Mouse (Mus musculus): ENCODE measurements around the gene Gjb4. TPM values are rescaled to one million over a fixed set of nuclear protein-coding genes. Genes with fewer than 3 reads are reported as not detected.
A peak's percentile ranks its signal among the peaks of the same experiment; 100 is the strongest.

Gjb4 gene
- polyA plus RNA-seq, 1 experiment from 2014 or later, result 1.3 TPM

DNA sequence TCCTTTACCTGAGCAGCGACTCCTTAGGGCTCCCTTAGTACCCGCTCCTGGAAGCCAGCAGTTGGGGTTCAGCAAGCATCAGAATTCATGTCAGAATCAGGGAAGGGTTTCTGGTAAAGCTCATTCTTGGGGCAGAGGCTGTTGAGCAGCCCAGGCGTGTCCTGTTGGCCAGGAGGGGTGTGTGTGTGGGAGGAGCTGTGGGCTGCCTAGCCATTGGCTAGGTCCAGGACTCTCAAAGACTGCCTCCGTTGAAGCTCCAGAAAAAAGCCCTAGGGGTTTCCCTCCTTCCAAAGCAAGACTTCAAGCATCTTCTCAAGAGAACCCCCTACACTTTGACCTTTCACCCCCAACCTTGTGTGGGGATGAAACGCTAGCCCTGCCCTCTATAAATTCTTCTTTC lies 4.1 kb upstream of the Gjb4 start, which contains the start of gene Gjb5:
Gene Gjb5 (minus strand): TSS at position 164 of the 400 bp plus-strand sequence.
- Histone ChIP-seq H3K27me3 (ENCODE audit: control insufficient read depth, insufficient read depth, low read length) (no peaks in the 10 kb centered on the region), H3K9ac (ENCODE audit: low read depth, low read length) (no peak within 1 kb of the TSS), H3K9me3 (ENCODE audit: control insufficient read depth, low read length) (no peaks in the 10 kb centered on the region), H3K4me1 (ENCODE audit: control insufficient read depth, insufficient read depth, low read length) (peaks cover 15% of the 10 kb centered on the region), H3K4me3 (ENCODE audit: low read length) (peak within 1 kb of the TSS; percentile 1; the same call in 1 of the 2 replicates), H3K4me2 (replicated peaks; ENCODE audit: low read depth, low read length) (peak within 1 kb of the TSS; percentile 23; the same call in 1 of the 2 replicates), H3K27ac (ENCODE audit: low read depth, low read length) (no peak within 1 kb of the TSS), H3K36me3 (ENCODE audit: control insufficient read depth, insufficient read depth, low read length) (no peaks in the 10 kb centered on the region)
- peak; percentile 85 for ATAC-seq (ENCODE audit: low FRiP score, low TSS enrichment)
- WGBS, result 16% methylated on average over 5 of the region's 5 CpGs

GRCm38 (mm10) chr4:127354506-127355485 lies 915 bp upstream of the Gjb4 start:
- Histone ChIP-seq H3K27me3 (ENCODE audit: control insufficient read depth, insufficient read depth, low read length) (no peaks in the 10 kb centered on the region), H3K9ac (ENCODE audit: low read depth, low read length) (no peak overlapping the region), H3K4me2 (replicated peaks; ENCODE audit: low read depth, low read length) (no peak overlapping the region), H3K36me3 (ENCODE audit: control insufficient read depth, insufficient read depth, low read length) (no peaks in the 10 kb centered on the region), H3K9me3 (ENCODE audit: control insufficient read depth, low read length) (no peaks in the 10 kb centered on the region), H3K4me1 (ENCODE audit: control insufficient read depth, insufficient read depth, low read length) (peaks cover 15% of the 10 kb centered on the region), H3K4me3 (ENCODE audit: low read length) (no peak overlapping the region), H3K27ac (ENCODE audit: low read depth, low read length) (no peak overlapping the region)
- no peak for ATAC-seq (ENCODE audit: low FRiP score, low TSS enrichment)
- 37% methylated on average over 15 of the region's 15 CpGs for whole genome bisulfite sequencing

GRCm38 (mm10) chr4:127352594-127352993 lies 1.3 kb downstream of the Gjb4 start:
- no peak for ATAC-seq (ENCODE audit: low FRiP score, low TSS enrichment)
- Histone ChIP-seq H3K4me2 (replicated peaks; ENCODE audit: low read depth, low read length) (no peak overlapping the region), H3K36me3 (ENCODE audit: control insufficient read depth, insufficient read depth, low read length) (no peaks in the 10 kb centered on the region), H3K27ac (ENCODE audit: low read depth, low read length) (no peak overlapping the region), H3K9ac (ENCODE audit: low read depth, low read length) (no peak overlapping the region), H3K4me1 (ENCODE audit: control insufficient read depth, insufficient read depth, low read length) (peaks cover 5% of the 10 kb centered on the region; the same call in 1 of the 2 replicates), H3K9me3 (ENCODE audit: control insufficient read depth, low read length) (no peaks in the 10 kb centered on the region), H3K27me3 (ENCODE audit: control insufficient read depth, insufficient read depth, low read length) (no peaks in the 10 kb centered on the region), H3K4me3 (ENCODE audit: low read length) (no peak overlapping the region)
- 52% methylated on average over 1 of the region's 1 CpGs for WGBS

DNA sequence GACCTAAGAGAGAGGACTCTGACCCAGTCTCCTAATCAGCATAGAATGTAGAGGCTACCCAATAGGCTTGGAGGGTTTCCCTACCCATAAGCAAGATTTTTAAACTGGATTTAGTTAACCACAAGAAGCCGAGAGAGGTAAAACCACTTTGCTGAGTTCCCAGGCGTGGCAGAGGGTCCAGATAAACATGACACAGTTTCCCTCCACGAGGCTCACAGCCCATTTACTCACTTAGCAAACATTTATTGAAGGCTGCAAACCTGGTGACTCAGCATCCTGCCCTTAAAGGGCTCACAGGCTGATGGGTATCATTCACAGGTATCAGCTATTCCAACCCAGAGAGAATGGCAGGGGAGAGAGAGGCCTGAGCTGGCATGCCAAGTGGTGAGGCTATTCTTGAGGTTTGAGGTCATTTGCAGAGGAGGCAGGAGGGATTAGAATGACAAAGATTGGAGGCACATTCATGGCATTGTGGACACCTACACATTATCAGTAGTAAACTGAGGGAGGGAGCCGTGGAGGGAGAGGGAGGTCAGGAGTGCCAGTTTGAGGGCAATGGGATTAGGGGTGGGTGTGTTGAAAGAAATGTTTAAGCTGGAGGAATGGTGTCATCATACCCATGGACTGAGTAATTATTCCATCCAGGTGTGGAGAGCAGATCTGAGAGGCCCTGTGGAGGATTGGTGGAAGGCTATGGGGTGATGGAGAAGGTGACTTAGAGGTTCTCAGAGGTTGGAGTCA lies 4.2 kb downstream of the Gjb4 start:
- Histone ChIP-seq H3K27ac (ENCODE audit: low read depth, low read length) (no peak overlapping the region), H3K9me3 (ENCODE audit: control insufficient read depth, low read length) (no peaks in the 10 kb centered on the region), H3K9ac (ENCODE audit: low read depth, low read length) (no peak overlapping the region), H3K27me3 (ENCODE audit: control insufficient read depth, insufficient read depth, low read length) (no peaks in the 10 kb centered on the region), H3K36me3 (ENCODE audit: control insufficient read depth, insufficient read depth, low read length) (no peaks in the 10 kb centered on the region), H3K4me3 (ENCODE audit: low read length) (no peak overlapping the region), H3K4me1 (ENCODE audit: control insufficient read depth, insufficient read depth, low read length) (0 out of 2 replicates have a peak, but pooled peaks cover 3% of the 10 kb centered on the region), H3K4me2 (replicated peaks; ENCODE audit: low read depth, low read length) (no peak overlapping the region)
- 62% methylated on average over 4 of the region's 4 CpGs for WGBS
- no peak for ATAC-seq (ENCODE audit: low FRiP score, low TSS enrichment)

DNA sequence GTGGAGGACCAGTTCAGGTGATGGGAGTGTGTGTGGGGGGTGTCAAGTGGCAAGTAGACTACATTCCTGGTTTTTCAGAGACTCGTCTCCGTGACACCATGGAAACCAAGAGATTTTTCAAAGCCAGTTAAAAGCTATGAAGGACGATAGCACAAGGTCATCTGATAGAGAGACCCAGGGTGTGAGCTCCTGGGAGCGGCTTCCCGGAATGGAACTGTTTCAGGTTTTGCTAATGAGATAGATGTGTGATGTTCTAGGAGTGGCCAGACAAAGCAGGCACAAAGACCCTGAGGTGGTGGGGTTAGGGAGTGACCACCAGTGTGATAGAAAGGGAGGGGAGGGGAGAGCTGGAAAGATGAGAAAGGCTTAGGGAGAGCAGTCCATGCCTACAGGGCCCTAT lies 8.9 kb downstream of the Gjb4 start:
- Histone ChIP-seq H3K27me3 (ENCODE audit: control insufficient read depth, insufficient read depth, low read length) (no peaks in the 10 kb centered on the region), H3K4me3 (ENCODE audit: low read length) (no peak overlapping the region), H3K9ac (ENCODE audit: low read depth, low read length) (no peak overlapping the region), H3K4me2 (replicated peaks; ENCODE audit: low read depth, low read length) (no peak overlapping the region), H3K4me1 (ENCODE audit: control insufficient read depth, insufficient read depth, low read length) (no peaks in the 10 kb centered on the region), H3K27ac (ENCODE audit: low read depth, low read length) (no peak overlapping the region), H3K9me3 (ENCODE audit: control insufficient read depth, low read length) (no peaks in the 10 kb centered on the region), H3K36me3 (ENCODE audit: control insufficient read depth, insufficient read depth, low read length) (no peaks in the 10 kb centered on the region)
- WGBS, result 75% methylated on average over 5 of the region's 5 CpGs
- ATAC-seq (ENCODE audit: low FRiP score, low TSS enrichment), result no peak

GRCm38 (mm10) chr4:127341372-127341771 lies 12.5 kb downstream of the Gjb4 start:
- Histone ChIP-seq H3K9ac (ENCODE audit: low read depth, low read length) (no peak overlapping the region), H3K27me3 (ENCODE audit: control insufficient read depth, insufficient read depth, low read length) (no peaks in the 10 kb centered on the region), H3K4me1 (ENCODE audit: control insufficient read depth, insufficient read depth, low read length) (no peaks in the 10 kb centered on the region), H3K27ac (ENCODE audit: low read depth, low read length) (no peak overlapping the region), H3K4me2 (replicated peaks; ENCODE audit: low read depth, low read length) (no peak overlapping the region), H3K9me3 (ENCODE audit: control insufficient read depth, low read length) (no peaks in the 10 kb centered on the region), H3K36me3 (ENCODE audit: control insufficient read depth, insufficient read depth, low read length) (no peaks in the 10 kb centered on the region), H3K4me3 (ENCODE audit: low read length) (no peak overlapping the region)
- 55% methylated on average over 6 of the region's 6 CpGs for WGBS
- no peak for ATAC-seq (ENCODE audit: low FRiP score, low TSS enrichment)

DNA sequence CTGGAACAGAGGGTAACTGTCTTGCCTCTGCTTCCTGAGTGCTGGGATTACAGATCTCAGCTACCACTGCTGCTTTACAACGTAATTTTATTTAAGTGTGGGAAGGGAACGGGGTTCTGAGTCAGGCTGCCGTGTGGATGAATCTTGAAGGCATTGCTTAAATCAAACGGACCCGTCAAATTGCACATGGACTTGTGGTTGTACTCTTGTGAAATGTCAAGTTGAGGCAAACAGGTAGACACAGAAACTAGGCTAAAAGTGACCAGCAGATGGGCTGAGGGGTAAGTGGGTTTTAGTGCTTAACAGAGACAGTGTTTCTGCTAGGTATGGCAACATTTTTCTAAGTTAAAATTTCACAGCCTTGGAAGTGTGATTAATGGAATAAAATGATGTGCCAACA lies 16.2 kb downstream of the Gjb4 start:
- no peak overlapping the region for H3K9ac ChIP-seq (ENCODE audit: low read depth, low read length)
- no peaks in the 10 kb centered on the region for H3K9me3 ChIP-seq (ENCODE audit: control insufficient read depth, low read length)
- no peaks in the 10 kb centered on the region for H3K36me3 ChIP-seq (ENCODE audit: control insufficient read depth, insufficient read depth, low read length)
- H3K27ac ChIP-seq (ENCODE audit: low read depth, low read length), result no peak overlapping the region
- H3K4me3 ChIP-seq (ENCODE audit: low read length), result no peak overlapping the region
- 80% methylated on average over 5 of the region's 5 CpGs for WGBS
- H3K4me2 ChIP-seq (replicated peaks; ENCODE audit: low read depth, low read length), result no peak overlapping the region
- ATAC-seq (ENCODE audit: low FRiP score, low TSS enrichment), result no peak
- no peaks in the 10 kb centered on the region for H3K4me1 ChIP-seq (ENCODE audit: control insufficient read depth, insufficient read depth, low read length)
- H3K27me3 ChIP-seq (ENCODE audit: control insufficient read depth, insufficient read depth, low read length), result peaks cover 2% of the 10 kb centered on the region; the same call in 1 of the 2 replicates

GRCm38 (mm10) chr4:127334870-127335504 lies 18.9 kb downstream of the Gjb4 start:
- H3K27me3 ChIP-seq (ENCODE audit: control insufficient read depth, insufficient read depth, low read length), result peaks cover 26% of the 10 kb centered on the region
- peaks cover 9% of the 10 kb centered on the region; the same call in 1 of the 2 replicates for H3K4me1 ChIP-seq (ENCODE audit: control insufficient read depth, insufficient read depth, low read length)
- WGBS, result 25% methylated on average over 5 of the region's 5 CpGs
- no peak overlapping the region for H3K27ac ChIP-seq (ENCODE audit: low read depth, low read length)
- ATAC-seq (ENCODE audit: low FRiP score, low TSS enrichment), result 0 out of 2 replicates have a peak, but pooled peaks have one; percentile 32
- no peak overlapping the region for H3K4me3 ChIP-seq (ENCODE audit: low read length)
- H3K9me3 ChIP-seq (ENCODE audit: control insufficient read depth, low read length), result no peaks in the 10 kb centered on the region
- H3K36me3 ChIP-seq (ENCODE audit: control insufficient read depth, insufficient read depth, low read length), result no peaks in the 10 kb centered on the region
- H3K4me2 ChIP-seq (replicated peaks; ENCODE audit: low read depth, low read length), result no peak overlapping the region
- no peak overlapping the region for H3K9ac ChIP-seq (ENCODE audit: low read depth, low read length)

Measured in kidney, embryonic 14.5 days (tissue).